Mouse (Mus musculus) neural tube, embryonic 14.5 days (tissue): ENCODE measurements at regions not wholly inside any gene's neighbourhood (a gene's known extent, or its start where the extent isn't known, plus 50 kb on each side); places are given as distances from the start of the nearest gene placed in this dataset.
A peak's percentile ranks its signal among the peaks of the same experiment; 100 is the strongest.

Experiments used
- ATAC-seq: fragments of 200-750 bp; cut with Nextera tagmentation; 2 replicates; pipeline ENCODE4 v1.8.0; 2017; ENCODE audit warnings: low read depth, mild to moderate bottlenecking, moderate TSS enrichment, moderate library complexity
- H3K27ac ChIP-seq: fragments of 300-500 bp; sonication (generic); 2 replicates; pipeline ENCODE4 v1.5.1; 2014; ENCODE audit warnings: low read depth, mild to moderate bottlenecking, control low read depth, low read length, moderate library complexity, mixed read lengths
- H3K27me3 ChIP-seq: fragments of 300-500 bp; sonication (generic); 2 replicates; pipeline ENCODE4 v1.6.1; 2014; ENCODE audit warnings: low read length; ENCODE audit not compliant: control insufficient read depth, insufficient read depth
- H3K36me3 ChIP-seq: fragments of 300-500 bp; sonication (generic); 2 replicates; pipeline ENCODE4 v1.6.1; 2014; ENCODE audit warnings: low read length, mixed read lengths; ENCODE audit not compliant: control insufficient read depth, insufficient read depth
- H3K4me1 ChIP-seq: fragments of 300-500 bp; sonication (generic); 2 replicates; pipeline ENCODE4 v1.6.1; 2014; ENCODE audit warnings: low read length; ENCODE audit not compliant: control insufficient read depth, insufficient read depth
- H3K4me2 ChIP-seq: fragments of 300-500 bp; sonication (generic); 2 replicates; pipeline ENCODE4 v1.6.1; 2014; ENCODE audit warnings: mild to moderate bottlenecking, low read depth, low read length, control low read depth
- H3K4me3 ChIP-seq: fragments of 300-500 bp; sonication (generic); 2 replicates; pipeline ENCODE4 v1.5.1; 2014; ENCODE audit warnings: low read depth, low read length, control low read depth, mixed read lengths
- H3K9ac ChIP-seq: fragments of 300-500 bp; sonication (generic); replicated peaks from 2 replicates; pipeline ENCODE4 v1.6.1; 2014; ENCODE audit warnings: low read depth, mild to moderate bottlenecking, control low read depth, low read length, mixed read lengths
- H3K9me3 ChIP-seq: fragments of 300-500 bp; sonication (generic); 2 replicates; pipeline ENCODE4 v1.6.1; 2016; ENCODE audit warnings: low read length; ENCODE audit not compliant: control insufficient read depth
- WGBS: fragments of 180-500 bp; shearing (Covaris S2); extraction: QIAGEN DNeasy Blood & Tissue Kit; methylation state at CpG from one replicate; pipeline ENCODE4 v1.1.7; 2014; 5-methylcytosine and 5-hydroxymethylcytosine counted together

GRCm38 (mm10) chr16:86776086-86776485 lies 577.9 kb upstream of the N6amt1 start:
- Histone ChIP-seq H3K4me2 (no peak overlapping the region), H3K27ac (no peak overlapping the region), H3K36me3 (no peaks in the 10 kb centered on the region), H3K9ac (no peak overlapping the region), H3K4me3 (no peak overlapping the region), H3K4me1 (no peaks in the 10 kb centered on the region), H3K9me3 (no peaks in the 10 kb centered on the region), H3K27me3 (no peaks in the 10 kb centered on the region)
- 75% methylated on average over 2 of the region's 2 CpGs for WGBS
- no peak for ATAC-seq

GRCm38 (mm10) chr16:86772586-86772985 lies 581.4 kb upstream of the N6amt1 start:
- Histone ChIP-seq H3K4me1 (no peaks in the 10 kb centered on the region), H3K27ac (no peak overlapping the region), H3K36me3 (no peaks in the 10 kb centered on the region), H3K4me3 (no peak overlapping the region), H3K9ac (no peak overlapping the region), H3K9me3 (no peaks in the 10 kb centered on the region), H3K4me2 (no peak overlapping the region), H3K27me3 (no peaks in the 10 kb centered on the region)
- WGBS: 76% methylated on average over 1 of the region's 1 CpGs
- ATAC-seq: no peak

GRCm38 (mm10) chr16:86768912-86769311 lies 585.1 kb upstream of the N6amt1 start:
- Histone ChIP-seq H3K27me3 (no peaks in the 10 kb centered on the region), H3K4me2 (no peak overlapping the region), H3K27ac (no peak overlapping the region), H3K9ac (no peak overlapping the region), H3K4me1 (no peaks in the 10 kb centered on the region), H3K4me3 (no peak overlapping the region), H3K36me3 (no peaks in the 10 kb centered on the region), H3K9me3 (no peaks in the 10 kb centered on the region)
- WGBS: 76% methylated on average over 3 of the region's 3 CpGs
- peak; percentile 9; the same call in 1 of the 2 replicates for ATAC-seq

- Histone ChIP-seq H3K9ac (no peak overlapping the region), H3K27ac (no peak overlapping the region), H3K27me3 (no peaks in the 10 kb centered on the region), H3K9me3 (no peaks in the 10 kb centered on the region), H3K4me1 (no peaks in the 10 kb centered on the region), H3K4me2 (no peak overlapping the region), H3K4me3 (no peak overlapping the region), H3K36me3 (no peaks in the 10 kb centered on the region)
- 76% methylated on average over 3 of the region's 3 CpGs for WGBS
- ATAC-seq: peak; percentile 11; the same call in 1 of the 2 replicates
Observed at GRCm38 (mm10) chr16:86768355-86768754, 585.6 kb upstream of the N6amt1 start.

- H3K36me3 ChIP-seq: no peaks in the 10 kb centered on the region
- no peaks in the 10 kb centered on the region for H3K4me1 ChIP-seq
- H3K9ac ChIP-seq: no peak overlapping the region
- ATAC-seq: no peak
- no peak overlapping the region for H3K27ac ChIP-seq
- H3K27me3 ChIP-seq: no peaks in the 10 kb centered on the region
- H3K4me2 ChIP-seq: no peak overlapping the region
- no peak overlapping the region for H3K4me3 ChIP-seq
- WGBS: 92% methylated on average over 8 of the region's 8 CpGs
- no peaks in the 10 kb centered on the region for H3K9me3 ChIP-seq
Observed at GRCm38 (mm10) chr16:86765974-86766373, 588.0 kb upstream of the N6amt1 start.

GRCm38 (mm10) chr16:86741236-86741635 lies 612.7 kb upstream of the N6amt1 start:
- ATAC-seq: no peak
- no peaks in the 10 kb centered on the region for H3K36me3 ChIP-seq
- WGBS: 71% methylated on average over 5 of the region's 5 CpGs

GRCm38 (mm10) chr16:86718982-86719771 lies 634.8 kb upstream of the N6amt1 start:
- WGBS: 61% methylated on average over 5 of the region's 5 CpGs
- Histone ChIP-seq H3K4me1 (no peaks in the 10 kb centered on the region), H3K4me2 (no peak overlapping the region), H3K27ac (no peak overlapping the region), H3K36me3 (no peaks in the 10 kb centered on the region), H3K4me3 (no peak overlapping the region), H3K9me3 (no peaks in the 10 kb centered on the region), H3K27me3 (no peaks in the 10 kb centered on the region), H3K9ac (no peak overlapping the region)
- ATAC-seq: no peak

More at GRCm38 (mm10) chr16:86741236-86741635, 612.7 kb upstream of the N6amt1 start:
- no peak overlapping the region for H3K4me2 ChIP-seq
- no peak overlapping the region for H3K9ac ChIP-seq
- no peaks in the 10 kb centered on the region for H3K9me3 ChIP-seq
- no peaks in the 10 kb centered on the region for H3K27me3 ChIP-seq
- H3K27ac ChIP-seq: no peak overlapping the region
- H3K4me1 ChIP-seq: no peaks in the 10 kb centered on the region
- no peak overlapping the region for H3K4me3 ChIP-seq

- no peak overlapping the region for H3K9ac ChIP-seq
- no peaks in the 10 kb centered on the region for H3K4me1 ChIP-seq
- no peaks in the 10 kb centered on the region for H3K9me3 ChIP-seq
- H3K36me3 ChIP-seq: no peaks in the 10 kb centered on the region
- ATAC-seq: no peak
- H3K27ac ChIP-seq: no peak overlapping the region
- H3K4me3 ChIP-seq: no peak overlapping the region
- no peak overlapping the region for H3K4me2 ChIP-seq
- H3K27me3 ChIP-seq: no peaks in the 10 kb centered on the region
- 90% methylated on average over 7 of the region's 7 CpGs for WGBS
Observed at GRCm38 (mm10) chr16:86718353-86718752, 635.6 kb upstream of the N6amt1 start.

- Histone ChIP-seq H3K27me3 (no peaks in the 10 kb centered on the region), H3K4me2 (no peak overlapping the region), H3K9me3 (no peaks in the 10 kb centered on the region), H3K27ac (no peak overlapping the region), H3K4me3 (no peak overlapping the region), H3K36me3 (no peaks in the 10 kb centered on the region), H3K9ac (no peak overlapping the region), H3K4me1 (no peaks in the 10 kb centered on the region)
- WGBS: 63% methylated on average over 4 of the region's 4 CpGs
- no peak for ATAC-seq
Observed at GRCm38 (mm10) chr16:86701700-86702099, 652.3 kb upstream of the N6amt1 start.
